Mouse (Mus musculus) neural tube, embryonic 14.5 days (tissue): ENCODE results near the gene Rnf43. TPM values are rescaled to one million over a fixed set of nuclear protein-coding genes. Genes with fewer than 3 reads are reported as not detected.

Experiments used
- ATAC-seq: fragments of 200-750 bp; cut with Nextera tagmentation; 2 replicates; pipeline ENCODE4 v1.8.0; 2017; ENCODE audit warnings: low read depth, mild to moderate bottlenecking, moderate TSS enrichment, moderate library complexity
- H3K27ac ChIP-seq: fragments of 300-500 bp; sonication (generic); 2 replicates; pipeline ENCODE4 v1.5.1; 2014; ENCODE audit warnings: low read depth, mild to moderate bottlenecking, control low read depth, low read length, moderate library complexity, mixed read lengths
- H3K27me3 ChIP-seq: fragments of 300-500 bp; sonication (generic); 2 replicates; pipeline ENCODE4 v1.6.1; 2014; ENCODE audit warnings: low read length; ENCODE audit not compliant: control insufficient read depth, insufficient read depth
- H3K36me3 ChIP-seq: fragments of 300-500 bp; sonication (generic); 2 replicates; pipeline ENCODE4 v1.6.1; 2014; ENCODE audit warnings: low read length, mixed read lengths; ENCODE audit not compliant: control insufficient read depth, insufficient read depth
- H3K4me1 ChIP-seq: fragments of 300-500 bp; sonication (generic); 2 replicates; pipeline ENCODE4 v1.6.1; 2014; ENCODE audit warnings: low read length; ENCODE audit not compliant: control insufficient read depth, insufficient read depth
- H3K4me2 ChIP-seq: fragments of 300-500 bp; sonication (generic); 2 replicates; pipeline ENCODE4 v1.6.1; 2014; ENCODE audit warnings: mild to moderate bottlenecking, low read depth, low read length, control low read depth
- H3K4me3 ChIP-seq: fragments of 300-500 bp; sonication (generic); 2 replicates; pipeline ENCODE4 v1.5.1; 2014; ENCODE audit warnings: low read depth, low read length, control low read depth, mixed read lengths
- H3K9ac ChIP-seq: fragments of 300-500 bp; sonication (generic); replicated peaks from 2 replicates; pipeline ENCODE4 v1.6.1; 2014; ENCODE audit warnings: low read depth, mild to moderate bottlenecking, control low read depth, low read length, mixed read lengths
- H3K9me3 ChIP-seq: fragments of 300-500 bp; sonication (generic); 2 replicates; pipeline ENCODE4 v1.6.1; 2016; ENCODE audit warnings: low read length; ENCODE audit not compliant: control insufficient read depth
- WGBS: fragments of 180-500 bp; shearing (Covaris S2); extraction: QIAGEN DNeasy Blood & Tissue Kit; methylation state at CpG from one replicate; pipeline ENCODE4 v1.1.7; 2014; 5-methylcytosine and 5-hydroxymethylcytosine counted together
- polyA plus RNA-seq: library from polyadenylated mRNA; unstranded; fragments of >200 nt; fragmentation: Nextera tagmentation; extraction: Ambion mirVana; gene quantifications from 2 replicates; pipeline ENCODE4 v1.2.1, GENCODE M21; 2014

The Rnf43 gene
- polyA plus RNA-seq, 1 experiment from 2014 or later: 0.71 TPM

- H3K9ac ChIP-seq: no peak overlapping the region
- no peak overlapping the region for H3K4me3 ChIP-seq
- H3K4me1 ChIP-seq: no peaks in the 10 kb centered on the region
- no peaks in the 10 kb centered on the region for H3K9me3 ChIP-seq
- no peak for ATAC-seq
- no peak overlapping the region for H3K27ac ChIP-seq
- 73% methylated on average over 6 of the region's 6 CpGs for WGBS
- no peak overlapping the region for H3K4me2 ChIP-seq
- H3K27me3 ChIP-seq: no peaks in the 10 kb centered on the region
- H3K36me3 ChIP-seq: no peaks in the 10 kb centered on the region
Measured at GRCm38 (mm10) chr11:87701108-87701507, 38.6 kb downstream of the Rnf43 start.

GRCm38 (mm10) chr11:87701877-87702620, 39.5 kb downstream of the Rnf43 start:
- 87% methylated on average over 14 of the region's 14 CpGs for WGBS
- no peaks in the 10 kb centered on the region for H3K27me3 ChIP-seq
- ATAC-seq: no peak
- no peaks in the 10 kb centered on the region for H3K36me3 ChIP-seq
- no peak overlapping the region for H3K9ac ChIP-seq
- no peak overlapping the region for H3K4me3 ChIP-seq
- no peak overlapping the region for H3K27ac ChIP-seq
- H3K9me3 ChIP-seq: no peaks in the 10 kb centered on the region
- H3K4me2 ChIP-seq: no peak overlapping the region
- H3K4me1 ChIP-seq: no peaks in the 10 kb centered on the region

GRCm38 (mm10) chr11:87703654-87704053, 41.1 kb downstream of the Rnf43 start:
- no peaks in the 10 kb centered on the region for H3K27me3 ChIP-seq
- H3K9me3 ChIP-seq: no peaks in the 10 kb centered on the region
- H3K4me2 ChIP-seq: no peak overlapping the region
- no peaks in the 10 kb centered on the region for H3K36me3 ChIP-seq
- 75% methylated on average over 5 of the region's 5 CpGs for WGBS
- H3K4me1 ChIP-seq: no peaks in the 10 kb centered on the region
- H3K27ac ChIP-seq: no peak overlapping the region
- ATAC-seq: no peak
- no peak overlapping the region for H3K9ac ChIP-seq
- no peak overlapping the region for H3K4me3 ChIP-seq

GRCm38 (mm10) chr11:87704289-87704688, 41.8 kb downstream of the Rnf43 start:
- ATAC-seq: no peak
- no peak overlapping the region for H3K27ac ChIP-seq
- H3K36me3 ChIP-seq: no peaks in the 10 kb centered on the region

GRCm38 (mm10) chr11:87707570-87707969, 45.0 kb downstream of the Rnf43 start:
- H3K9me3 ChIP-seq: no peaks in the 10 kb centered on the region
- WGBS: 21% methylated on average over 8 of the region's 8 CpGs

More at GRCm38 (mm10) chr11:87704289-87704688, 41.8 kb downstream of the Rnf43 start:
- H3K4me1 ChIP-seq: no peaks in the 10 kb centered on the region
- no peaks in the 10 kb centered on the region for H3K27me3 ChIP-seq
- H3K4me2 ChIP-seq: no peak overlapping the region
- no peak overlapping the region for H3K4me3 ChIP-seq
- H3K9ac ChIP-seq: no peak overlapping the region
- 86% methylated on average over 9 of the region's 9 CpGs for WGBS
- H3K9me3 ChIP-seq: no peaks in the 10 kb centered on the region

GRCm38 (mm10) chr11:87708979-87709378, 46.5 kb downstream of the Rnf43 start:
- Histone ChIP-seq H3K4me3 (no peak overlapping the region), H3K4me2 (no peak overlapping the region), H3K9me3 (no peaks in the 10 kb centered on the region), H3K27ac (no peak overlapping the region), H3K4me1 (0 out of 2 replicates have a peak, but pooled peaks cover 6% of the 10 kb centered on the region), H3K9ac (no peak overlapping the region), H3K27me3 (no peaks in the 10 kb centered on the region), H3K36me3 (no peaks in the 10 kb centered on the region)
- no peak for ATAC-seq
- 88% methylated on average over 5 of the region's 5 CpGs for WGBS

More at GRCm38 (mm10) chr11:87707570-87707969, 45.0 kb downstream of the Rnf43 start:
- Histone ChIP-seq H3K9ac (no peak overlapping the region), H3K4me3 (no peak overlapping the region), H3K27me3 (no peaks in the 10 kb centered on the region), H3K27ac (no peak overlapping the region), H3K4me2 (no peak overlapping the region), H3K4me1 (0 out of 2 replicates have a peak, but pooled peaks cover 6% of the 10 kb centered on the region), H3K36me3 (no peaks in the 10 kb centered on the region)
- no peak for ATAC-seq

- H3K27me3 ChIP-seq: no peaks in the 10 kb centered on the region
- no peak overlapping the region for H3K9ac ChIP-seq
- no peak for ATAC-seq
- H3K4me1 ChIP-seq: 0 out of 2 replicates have a peak, but pooled peaks cover 6% of the 10 kb centered on the region
- no peaks in the 10 kb centered on the region for H3K36me3 ChIP-seq
- no peak overlapping the region for H3K27ac ChIP-seq
- no peaks in the 10 kb centered on the region for H3K9me3 ChIP-seq
- peak overlapping the region; percentile 30 for H3K4me2 ChIP-seq
- peak overlapping the region; percentile 15; the same call in 1 of the 2 replicates for H3K4me3 ChIP-seq
- WGBS: 7% methylated on average over 21 of the region's 21 CpGs
Measured at GRCm38 (mm10) chr11:87709513-87710261, 47.2 kb downstream of the Rnf43 start.

GRCm38 (mm10) chr11:87710262-87710615, 47.7 kb downstream of the Rnf43 start:
- H3K9ac ChIP-seq: no peak overlapping the region
- ATAC-seq: no peak
- H3K36me3 ChIP-seq: no peaks in the 10 kb centered on the region
- 51% methylated on average over 7 of the region's 7 CpGs for WGBS
- no peaks in the 10 kb centered on the region for H3K9me3 ChIP-seq
- H3K4me2 ChIP-seq: peak overlapping the region; percentile 30
- H3K4me3 ChIP-seq: peak overlapping the region; percentile 15; the same call in 1 of the 2 replicates
- H3K27me3 ChIP-seq: no peaks in the 10 kb centered on the region
- 0 out of 2 replicates have a peak, but pooled peaks cover 6% of the 10 kb centered on the region for H3K4me1 ChIP-seq
- H3K27ac ChIP-seq: no peak overlapping the region

- Histone ChIP-seq H3K27me3 (no peaks in the 10 kb centered on the region), H3K36me3 (no peaks in the 10 kb centered on the region), H3K9ac (no peak overlapping the region), H3K9me3 (no peaks in the 10 kb centered on the region), H3K4me2 (no peak overlapping the region), H3K4me1 (0 out of 2 replicates have a peak, but pooled peaks cover 6% of the 10 kb centered on the region), H3K4me3 (no peak overlapping the region), H3K27ac (no peak overlapping the region)
- WGBS: 86% methylated on average over 4 of the region's 4 CpGs
- ATAC-seq: no peak
Measured at GRCm38 (mm10) chr11:87712188-87712587, 49.7 kb downstream of the Rnf43 start.
